Mouse (Mus musculus) mouse trophoblast stem cell (cell line): ENCODE measurements around the gene Ing2.

Source experiments
- in situ Hi-C, 2 experiments: fragments of 300-500 bp; cut with MseI, MboI; formaldehyde crosslinking; loops; 2 replicates in 1 of 2; 3 replicates in 1 of 2; pipeline ENCODE4 v1.15.1; 2025

Ing2 gene

DNA sequence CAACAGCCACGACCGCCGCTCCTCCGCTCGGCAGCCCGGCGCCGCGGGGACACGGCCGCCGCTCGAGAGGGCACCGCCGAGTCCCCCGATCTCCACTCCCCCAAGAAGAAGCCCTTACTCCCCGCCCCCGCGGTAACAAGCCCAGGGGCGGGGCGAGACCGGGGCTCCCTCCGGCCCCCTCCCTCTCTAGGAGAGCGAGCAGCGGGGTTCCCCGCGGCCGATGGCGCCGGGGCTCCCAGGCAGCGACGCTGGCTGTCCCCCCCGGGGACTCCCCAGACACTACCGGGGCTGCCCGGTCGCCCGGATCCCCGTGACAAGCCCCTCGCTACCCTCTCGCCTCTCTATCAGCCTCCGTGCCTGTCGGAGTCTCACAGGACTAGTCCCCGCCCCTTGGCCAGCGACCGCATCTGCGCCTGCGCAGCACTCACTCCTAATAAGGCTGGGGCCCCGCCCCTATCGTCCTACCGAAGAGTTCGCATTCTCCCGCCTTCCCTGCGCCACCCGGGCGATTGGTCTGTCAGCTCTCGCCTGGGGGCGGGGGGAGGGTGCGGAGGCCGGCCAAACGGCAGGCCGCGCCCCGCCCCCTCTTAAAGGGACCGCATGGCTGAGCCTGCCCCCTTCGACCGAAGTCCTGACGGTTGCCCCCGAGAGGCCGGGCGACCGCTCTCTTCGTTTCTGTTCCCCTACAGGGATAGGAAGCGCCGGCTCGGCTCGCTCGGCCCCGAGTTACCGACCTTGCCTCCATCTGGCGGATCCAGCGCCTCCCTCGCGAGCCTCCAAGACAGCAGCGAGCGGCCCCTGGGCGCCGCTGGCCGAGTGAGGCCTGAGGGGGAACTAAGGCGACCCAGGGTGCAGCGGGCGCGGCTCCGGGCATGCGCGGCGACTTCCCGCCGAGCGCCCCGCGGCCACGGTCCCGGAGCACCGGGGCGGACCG is at the start of gene Ing2:
Ing2 (minus strand) TSS at position 780 of the 934 bp plus-strand sequence.
- in situ Hi-C loops = loop anchor here in 1 of 2 experiments (10.0 kb wide), 1 partner anchor 120 kb away; no protein-coding TSS in a partner anchor

DNA sequence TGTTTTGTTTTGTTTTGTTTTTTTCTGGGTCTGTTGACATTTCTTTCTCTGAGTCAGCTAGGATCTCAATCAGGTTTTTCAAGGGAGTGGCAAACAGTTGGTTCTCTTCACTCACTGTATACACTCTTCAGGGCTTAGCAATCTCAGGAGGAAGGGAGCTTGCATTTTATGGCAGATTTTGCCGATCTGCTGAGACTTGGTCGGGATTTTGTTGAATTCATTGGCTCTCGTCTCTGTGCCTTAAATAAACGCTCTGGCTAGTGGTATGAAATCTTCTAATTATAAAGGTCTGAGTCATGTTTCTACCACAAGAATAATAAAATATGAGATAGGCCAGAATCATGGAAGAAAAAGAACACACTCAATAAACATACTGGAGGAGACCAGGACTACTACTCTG is 46.3 kb upstream of the Ing2 start:
- in situ Hi-C loops = no loop called here

DNA sequence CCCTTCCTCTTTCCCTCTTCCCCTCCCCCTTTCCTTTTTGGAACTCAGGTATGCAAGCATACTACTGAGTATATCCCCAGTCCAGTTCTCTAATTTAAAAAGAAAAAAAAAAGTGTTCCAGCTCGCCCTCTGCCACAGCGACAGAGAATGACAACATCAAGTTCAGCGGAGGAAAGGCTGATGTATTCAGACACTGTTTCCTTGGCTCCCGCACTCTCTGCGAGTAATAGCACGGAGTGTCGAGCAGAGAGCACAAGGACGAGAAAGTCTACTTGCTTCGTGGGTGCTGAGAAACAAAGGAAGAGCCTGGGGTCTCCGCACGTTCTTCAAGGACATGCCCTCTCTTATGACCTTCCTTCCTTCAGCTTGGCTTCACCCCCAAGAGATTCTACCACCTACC is 43.3 kb upstream of the Ing2 start:
- in situ Hi-C loops = no loop called here

DNA sequence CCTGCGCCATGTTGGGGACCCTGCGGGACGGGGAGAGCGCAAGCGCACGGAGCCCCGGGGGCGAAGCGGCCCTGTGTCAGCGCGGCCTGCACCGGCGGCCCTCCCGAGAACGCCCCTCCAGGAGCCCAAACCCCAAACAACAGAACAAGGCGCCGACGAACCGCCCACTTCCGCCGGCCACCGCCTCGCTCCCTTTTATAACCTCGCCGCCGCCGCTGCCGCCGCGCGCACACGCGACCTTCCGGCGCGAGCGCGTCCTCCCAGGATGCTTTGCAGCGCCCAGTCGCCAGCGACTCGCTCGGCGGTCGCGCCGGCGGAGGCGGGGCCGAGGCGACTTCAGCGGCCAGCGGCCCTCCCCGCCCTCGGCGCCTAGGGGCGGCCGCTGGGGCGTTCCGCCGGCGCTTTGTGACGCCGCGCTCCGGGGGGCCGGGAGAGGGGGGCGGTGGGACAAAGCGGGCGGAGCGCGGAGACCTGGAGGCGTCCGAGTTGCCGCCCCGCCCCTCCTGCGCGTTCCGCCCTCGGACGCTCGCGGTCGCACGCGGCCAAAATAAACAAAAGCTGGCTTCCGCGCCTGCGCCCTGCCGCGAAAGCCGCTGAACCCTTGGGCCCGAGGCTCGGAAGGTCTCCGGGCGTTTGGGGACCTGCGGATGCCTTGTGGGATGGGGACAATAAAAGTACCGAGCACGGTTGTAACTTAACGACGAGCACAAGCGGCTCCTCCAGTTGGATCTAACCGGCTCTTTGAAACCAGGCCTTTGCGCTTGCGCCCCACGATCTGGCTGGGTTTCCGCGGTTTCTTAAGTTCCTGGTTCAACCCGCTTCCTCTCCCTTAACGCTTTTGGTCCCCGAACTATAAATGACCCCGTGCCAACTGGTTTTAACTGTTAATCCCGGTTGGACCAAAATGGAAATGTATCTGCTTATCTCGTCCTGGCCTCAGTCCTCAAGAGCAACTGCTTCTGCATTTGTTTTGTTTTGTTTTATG is 38.7 kb upstream of the Ing2 start, which contains the start of gene Cdkn2aip:
Cdkn2aip (minus strand) TSS at position 172 of the 985 bp plus-strand sequence.
- in situ Hi-C loops = no loop called here

DNA sequence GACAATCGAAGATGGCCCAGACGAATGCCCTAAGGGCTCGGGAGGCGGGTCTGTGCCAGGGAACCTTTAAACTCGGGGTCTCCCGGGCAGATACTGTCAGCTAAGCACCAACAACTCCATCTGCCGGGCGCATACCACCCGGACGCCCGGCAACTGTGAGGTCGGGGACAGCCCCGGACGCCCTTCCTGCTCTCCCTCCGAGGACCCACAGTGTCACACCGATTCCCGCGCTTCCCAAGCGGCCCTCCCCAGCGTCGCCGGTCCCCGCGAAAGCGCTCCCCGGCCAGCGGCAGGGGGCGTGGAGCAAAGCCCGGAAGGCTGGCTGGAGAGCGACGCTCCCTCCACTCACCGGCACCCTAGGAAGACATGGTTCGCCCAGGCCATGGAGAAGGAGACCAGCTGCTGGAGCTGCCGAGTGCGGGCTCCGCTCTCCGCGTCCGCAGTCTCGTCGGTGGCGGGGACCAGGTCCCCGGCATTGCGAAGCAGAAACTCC is 37.9 kb upstream of the Ing2 start:
- in situ Hi-C loops = no loop called here

DNA sequence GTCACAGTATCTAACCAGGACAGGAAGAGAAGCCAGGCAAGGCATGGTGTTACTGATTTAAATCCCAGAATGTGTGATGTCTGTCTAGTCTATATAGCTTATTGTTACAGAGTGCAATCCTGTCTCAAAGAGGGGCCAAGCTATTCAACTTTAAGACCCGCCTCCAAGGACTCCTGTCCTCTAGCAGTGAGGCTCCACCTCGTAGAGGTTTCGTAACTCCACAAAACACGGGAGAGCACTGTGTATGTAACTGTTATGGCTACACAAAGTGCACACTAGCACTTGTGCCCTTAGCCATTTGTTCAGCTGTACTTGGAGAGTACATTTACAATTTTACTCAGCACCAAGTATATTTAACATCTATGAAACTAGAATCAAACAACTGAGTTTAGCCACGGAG is 32.8 kb upstream of the Ing2 start:
- in situ Hi-C loops = no loop called here

DNA sequence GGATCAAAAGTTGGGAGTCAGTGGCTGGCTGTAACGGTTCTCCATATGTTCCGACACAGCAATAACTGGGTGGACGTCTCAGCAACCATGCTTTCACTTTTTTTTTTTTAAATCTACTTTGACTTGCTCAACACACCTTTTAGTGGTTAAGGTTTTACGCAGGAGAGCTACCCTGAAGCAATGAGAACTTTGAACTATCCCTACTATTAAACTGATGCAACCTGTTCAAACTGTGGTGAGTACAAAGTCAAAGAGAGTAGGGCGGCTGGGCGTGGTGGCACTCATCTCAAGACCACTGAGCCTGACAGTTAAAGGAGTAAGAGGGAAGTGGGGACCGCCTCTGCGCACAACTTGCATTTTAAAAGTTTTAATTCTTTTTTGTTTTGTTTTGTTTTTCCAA is 31.4 kb upstream of the Ing2 start:
- in situ Hi-C loops = no loop called here

DNA sequence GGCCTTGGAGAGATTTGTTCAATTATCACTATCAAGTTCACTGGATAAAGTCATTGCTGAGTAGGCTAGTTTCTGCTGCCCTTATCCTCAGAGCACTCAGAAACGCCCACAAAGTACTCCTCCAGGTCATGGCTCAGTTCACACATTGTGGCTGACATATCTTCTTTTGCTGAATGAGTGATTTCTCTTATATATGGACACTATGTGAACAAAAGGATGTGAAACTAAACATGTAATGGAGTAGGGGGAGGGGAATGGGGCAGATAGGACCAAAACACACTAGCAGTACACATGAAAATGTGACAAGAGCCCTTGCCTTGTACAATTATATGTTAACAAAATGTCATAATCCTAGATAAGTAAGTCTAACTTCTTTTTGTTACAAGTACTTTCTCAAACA is 27.0 kb upstream of the Ing2 start:
- in situ Hi-C loops = no loop called here

DNA sequence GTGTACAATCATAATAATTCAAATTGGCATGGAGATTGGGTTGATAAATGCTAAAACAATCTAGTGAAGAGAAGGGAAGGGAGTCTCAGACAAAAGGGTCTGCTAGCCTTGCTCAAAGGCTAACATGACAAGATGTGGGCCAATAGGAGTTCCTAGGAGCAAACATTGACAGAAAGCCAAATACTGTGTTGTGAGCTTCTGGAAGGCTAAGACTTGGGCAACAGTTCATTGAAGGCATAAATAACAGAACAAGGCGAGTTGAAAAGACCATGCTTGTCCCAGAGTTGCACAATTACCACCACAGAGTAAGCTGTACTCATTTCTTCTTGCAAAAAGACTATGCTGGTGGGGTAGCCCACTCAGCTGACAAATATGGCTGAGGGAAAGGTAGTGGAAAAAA is 22.3 kb upstream of the Ing2 start:
- in situ Hi-C loops = loop anchor here in 1 of 2 experiments (10.0 kb wide), 1 partner anchor 143 kb away; no protein-coding TSS in a partner anchor

DNA sequence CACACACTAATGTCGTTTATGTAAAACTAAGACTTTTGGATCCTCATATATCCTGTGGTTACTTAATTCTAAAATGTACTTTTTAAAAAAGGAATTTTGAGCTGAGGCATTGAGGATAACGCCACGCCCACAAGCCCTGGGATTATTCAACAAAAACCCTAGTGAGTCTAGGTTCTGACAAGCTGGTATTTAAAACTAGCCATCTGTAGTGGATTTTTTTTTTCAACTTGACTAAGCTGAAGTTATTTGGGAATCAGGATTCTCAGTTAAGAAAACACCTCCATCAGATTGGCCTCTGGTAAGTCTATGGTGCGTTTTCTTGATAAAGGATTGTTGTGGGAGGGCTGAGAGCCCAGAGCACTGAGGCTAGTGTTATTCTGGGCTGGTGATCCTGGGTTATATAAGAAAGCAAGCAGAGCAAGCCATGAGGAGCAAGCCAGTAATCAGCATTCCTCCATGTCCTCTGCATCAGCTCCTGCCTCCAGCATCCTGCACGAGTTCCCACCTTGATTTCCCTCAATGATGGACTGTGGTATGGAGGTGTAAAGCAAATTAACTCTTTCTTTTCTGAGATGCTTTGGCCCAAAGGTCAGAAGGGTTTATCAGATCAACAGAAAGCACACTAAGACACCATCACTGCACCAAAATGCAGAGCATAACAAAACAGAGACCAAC is 20.2 kb upstream of the Ing2 start:
- in situ Hi-C loops = loop anchor here in 1 of 2 experiments (10.0 kb wide), 1 partner anchor 141 kb away; no protein-coding TSS in a partner anchor

DNA sequence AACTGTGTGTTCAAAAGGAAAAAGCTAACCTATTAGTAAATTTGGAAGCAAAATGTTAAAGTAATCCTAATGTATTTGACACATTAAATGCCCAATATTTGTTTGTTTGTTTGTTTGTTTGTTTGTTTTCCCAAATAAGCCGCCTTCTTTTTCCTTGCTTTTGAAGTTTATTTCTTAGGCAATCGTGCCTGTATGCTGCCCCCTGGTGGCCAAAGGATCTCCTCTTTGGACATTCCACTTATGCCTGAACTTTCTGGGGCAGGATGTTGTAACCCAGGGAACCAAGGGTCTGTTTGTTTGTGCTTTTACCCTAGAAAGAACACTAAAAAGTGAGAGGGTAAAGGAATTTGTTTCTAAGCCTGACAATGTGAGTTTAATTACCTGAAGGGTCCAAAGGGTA is 17.8 kb upstream of the Ing2 start:
- in situ Hi-C loops = loop anchor here in 1 of 2 experiments (10.0 kb wide), 1 partner anchor 138 kb away; no protein-coding TSS in a partner anchor

DNA sequence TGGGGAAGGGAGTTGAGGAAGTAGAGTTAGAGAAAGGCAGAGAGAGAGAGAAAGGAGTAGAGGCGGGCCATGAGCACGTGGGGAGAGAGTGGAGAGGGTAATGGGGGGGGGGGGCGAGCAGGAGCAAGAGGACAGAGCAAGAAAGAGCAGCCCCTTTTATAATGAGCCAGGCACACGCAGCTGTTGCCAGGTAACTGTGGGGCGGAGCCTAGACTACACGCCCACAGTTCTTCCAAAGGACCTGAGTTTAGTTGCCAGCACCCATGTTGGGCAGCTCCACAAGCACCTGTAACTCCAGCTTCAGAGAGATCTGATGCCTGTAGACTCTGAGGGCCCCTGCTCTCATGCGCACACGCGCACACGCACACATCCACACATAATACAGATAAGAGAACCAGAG is 16.5 kb upstream of the Ing2 start:
- in situ Hi-C loops = loop anchor here in 1 of 2 experiments (10.0 kb wide), 1 partner anchor 137 kb away; no protein-coding TSS in a partner anchor

DNA sequence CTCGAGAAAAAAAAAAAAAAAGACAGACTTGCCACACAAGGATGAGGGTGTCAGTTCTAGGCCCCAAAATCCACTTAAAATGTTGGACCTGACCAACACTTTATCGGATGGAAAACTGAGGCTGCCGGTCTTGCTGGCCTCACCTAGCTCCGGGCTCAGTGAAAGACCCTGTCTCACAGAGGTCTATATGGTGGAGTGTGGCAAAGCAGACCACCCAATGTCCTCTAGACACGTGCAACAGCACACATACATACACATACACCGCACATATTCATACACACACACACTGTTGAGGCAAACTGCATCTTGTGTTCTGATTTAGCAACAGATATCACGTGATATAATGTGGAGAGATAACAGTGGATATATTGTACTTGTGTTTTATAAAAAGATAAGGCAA is 15.9 kb upstream of the Ing2 start:
- in situ Hi-C loops = loop anchor here in 1 of 2 experiments (10.0 kb wide), 1 partner anchor 137 kb away; no protein-coding TSS in a partner anchor

DNA sequence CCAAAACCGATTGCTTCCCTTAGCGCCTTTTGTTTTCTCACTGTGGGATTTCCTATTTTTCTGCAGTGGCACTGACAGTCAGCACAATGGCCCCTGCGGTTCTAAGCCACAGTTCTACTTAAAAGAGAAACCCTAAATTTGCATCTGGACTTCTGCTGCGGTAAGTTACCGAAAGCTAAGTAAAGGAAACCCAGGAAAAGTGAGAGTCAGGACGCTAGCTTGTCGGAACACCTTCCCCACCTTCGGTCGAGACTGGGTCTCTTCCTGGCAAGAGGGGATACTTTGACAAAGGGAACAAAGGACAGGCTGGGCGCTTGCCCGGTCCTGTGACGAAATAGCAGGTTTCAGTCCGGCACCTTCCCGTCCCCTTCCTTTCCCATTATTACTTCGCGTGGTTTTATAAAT is 15.3 kb upstream of the Ing2 start:
- in situ Hi-C loops = loop anchor here in 1 of 2 experiments (10.0 kb wide), 1 partner anchor 136 kb away; no protein-coding TSS in a partner anchor

DNA sequence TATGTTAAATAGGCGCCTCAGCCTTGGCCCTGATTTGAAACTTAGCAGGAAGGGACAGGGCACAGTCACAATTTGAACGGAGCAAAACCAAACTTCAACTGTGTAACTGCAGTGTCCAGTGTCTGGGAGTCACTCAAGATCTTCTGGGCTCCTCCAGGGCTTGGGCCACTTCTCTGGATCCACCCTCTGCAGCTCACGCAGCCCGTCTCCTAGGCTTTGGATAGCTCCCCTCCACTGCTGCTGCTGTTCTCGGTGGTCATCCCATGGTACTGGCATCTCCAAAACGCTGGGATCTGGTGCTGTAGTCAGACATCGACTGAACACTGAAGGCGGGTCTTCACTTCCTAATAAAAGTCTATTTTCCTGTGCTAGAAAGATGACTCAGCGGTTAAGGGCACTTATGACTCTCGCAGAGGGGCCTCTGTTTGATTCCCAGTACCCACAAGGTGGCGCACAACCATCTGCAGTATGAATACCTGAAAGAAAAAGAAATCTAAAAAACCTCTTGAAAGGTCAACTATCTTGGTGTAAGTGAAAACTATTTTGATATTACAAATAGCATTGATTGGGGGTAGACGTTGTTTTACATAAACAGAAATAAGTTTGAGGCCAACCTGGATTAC is 14.5 kb upstream of the Ing2 start:
- in situ Hi-C loops = loop anchor here in 1 of 2 experiments (10.0 kb wide), 1 partner anchor 135 kb away; no protein-coding TSS in a partner anchor

DNA sequence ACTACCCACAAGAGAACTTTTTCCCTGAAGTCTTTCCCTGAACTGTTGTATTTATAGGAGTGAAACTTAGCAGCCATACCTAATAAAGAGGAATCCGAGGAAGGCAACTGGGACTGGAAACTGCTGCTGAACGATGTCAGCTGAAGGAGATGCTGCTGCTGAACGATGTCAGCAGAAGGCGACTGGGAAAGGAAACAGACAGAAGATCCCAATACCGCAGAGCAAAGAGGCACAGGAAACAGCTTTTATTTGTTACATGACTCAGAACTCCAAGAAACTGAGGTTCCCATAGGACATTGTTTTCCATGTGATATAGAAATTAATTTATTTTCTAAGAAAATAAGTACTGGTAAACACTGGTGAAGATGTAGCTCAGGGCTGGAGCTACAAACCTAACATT is 9.1 kb upstream of the Ing2 start:
- in situ Hi-C loops = no loop called here

DNA sequence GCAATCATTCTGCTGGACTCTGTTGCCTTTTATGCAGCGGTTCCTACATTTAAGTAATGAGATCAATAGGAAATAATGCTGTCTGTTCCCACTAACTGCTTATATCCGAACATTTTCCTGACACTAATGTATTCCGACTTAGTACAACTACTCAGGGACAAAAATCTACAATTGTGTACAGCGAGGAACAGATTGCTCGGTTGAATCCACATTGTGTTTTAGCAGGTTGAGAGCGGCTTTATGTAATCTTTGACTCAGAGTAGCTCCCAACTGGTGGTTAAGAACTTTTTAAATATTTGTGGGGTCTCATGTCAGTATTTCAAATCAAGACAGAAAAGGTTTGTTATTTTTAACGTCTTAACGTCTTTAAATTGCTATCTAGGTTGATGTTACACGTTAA is 8.6 kb upstream of the Ing2 start:
- in situ Hi-C loops = no loop called here

DNA sequence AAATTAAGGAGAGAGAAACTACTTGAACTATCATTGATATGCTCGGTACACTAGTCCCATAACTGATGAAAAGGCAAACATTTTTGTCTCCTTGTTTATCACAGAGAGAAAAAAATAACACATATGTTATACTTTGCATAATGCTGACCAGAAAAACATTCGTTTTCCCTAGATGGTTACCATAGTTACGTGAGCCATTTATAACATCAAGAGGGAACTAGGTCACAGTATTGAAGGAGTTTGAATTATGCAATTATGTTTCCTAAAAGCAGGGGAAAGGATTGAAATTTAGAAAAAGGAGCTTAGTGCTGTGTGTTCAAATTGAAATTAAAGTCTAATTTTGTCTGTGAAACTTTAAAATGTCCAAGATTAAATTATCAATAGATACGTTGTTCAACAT is 5.0 kb upstream of the Ing2 start:
- in situ Hi-C loops = no loop called here

DNA sequence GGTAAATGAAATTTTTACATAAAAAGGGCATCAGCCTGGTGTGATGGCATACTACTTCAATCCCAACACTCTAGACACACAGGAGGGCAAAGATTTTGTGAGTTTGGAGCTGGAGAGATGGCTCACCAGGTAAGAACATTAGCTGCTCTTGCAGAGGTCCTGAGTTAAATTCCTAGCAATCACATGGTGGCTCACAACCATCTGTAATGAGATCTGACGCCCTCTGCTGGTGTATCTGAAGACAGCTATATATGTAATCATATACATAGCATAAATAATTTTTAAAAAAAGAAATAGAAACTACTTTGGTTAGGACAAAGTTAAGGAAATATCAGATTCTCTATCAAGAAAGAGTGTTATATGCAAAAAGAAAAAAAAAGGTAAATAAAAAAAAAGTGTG is 4.2 kb upstream of the Ing2 start:
- in situ Hi-C loops = loop anchor here in 1 of 2 experiments (10.0 kb wide), 1 partner anchor 125 kb away; no protein-coding TSS in a partner anchor

DNA sequence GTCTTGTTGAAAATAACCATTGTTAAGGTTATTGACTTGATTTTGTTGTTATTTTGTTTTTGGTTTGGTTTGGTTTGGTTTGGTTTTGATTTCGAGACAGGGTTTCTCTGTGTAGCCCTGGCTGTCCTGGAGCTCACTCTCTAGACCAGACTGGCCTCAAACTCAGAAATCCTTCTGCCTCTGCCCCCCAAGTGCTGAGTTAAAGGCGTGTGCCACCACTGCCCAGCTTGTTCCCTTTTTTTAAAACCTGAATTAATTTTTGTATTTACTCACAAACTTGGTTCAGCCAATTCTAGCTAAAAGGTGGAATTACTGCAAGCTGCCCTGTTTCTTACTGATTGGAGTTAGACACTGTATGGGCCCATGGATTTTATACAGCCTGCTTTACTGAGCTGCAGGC is 1.3 kb upstream of the Ing2 start:
- in situ Hi-C loops = loop anchor here in 1 of 2 experiments (10.0 kb wide), 1 partner anchor 122 kb away; no protein-coding TSS in a partner anchor
